Mouse (Mus musculus) embryonic facial prominence, embryonic 10.5 days (tissue): ENCODE results near the gene Ctsw. TPM values are rescaled to one million over a fixed set of nuclear protein-coding genes. Genes with fewer than 3 reads are reported as not detected.

Source experiments
- DNase-seq: peaks from one replicate; pipeline ENCODE4 v3.0.0-alpha.2; 2017; ENCODE audit warnings: low spot score
- H3K27ac ChIP-seq: fragments of 300-500 bp; sonication (generic); replicated peaks from 2 replicates; pipeline ENCODE4 v1.5.1; 2016; ENCODE audit warnings: mild to moderate bottlenecking
- H3K27me3 ChIP-seq: fragments of 300-500 bp; sonication (generic); replicated peaks from 2 replicates; pipeline ENCODE4 v1.6.1; 2016; ENCODE audit warnings: low read depth, mild to moderate bottlenecking; ENCODE audit not compliant: poor library complexity, severe bottlenecking
- H3K36me3 ChIP-seq: fragments of 300-500 bp; sonication (generic); replicated peaks from 2 replicates; pipeline ENCODE4 v1.6.1; 2016; ENCODE audit warnings: mild to moderate bottlenecking, moderate library complexity
- H3K4me1 ChIP-seq: fragments of 300-500 bp; sonication (generic); 2 replicates; pipeline ENCODE4 v1.6.1; 2016
- H3K4me3 ChIP-seq: fragments of 300-500 bp; sonication (generic); 2 replicates; pipeline ENCODE4 v1.5.1; 2016; ENCODE audit warnings: mild to moderate bottlenecking, moderate library complexity
- H3K9me3 ChIP-seq: fragments of 300-500 bp; sonication (generic); 2 replicates; pipeline ENCODE4 v1.6.1; 2016; ENCODE audit warnings: mild to moderate bottlenecking
- WGBS: fragments of 180-500 bp; shearing (Covaris S2); methylation state at CpG from one replicate; pipeline ENCODE4 v1.1.7; 2016; 5-methylcytosine and 5-hydroxymethylcytosine counted together
- polyA plus RNA-seq: library from polyadenylated mRNA; unstranded; fragments of >200 nt; fragmentation: Nextera tagmentation; extraction: Ambion mirVana; gene quantifications from 2 replicates; pipeline ENCODE4 v1.2.1, GENCODE M21; 2016

Gene Ctsw
- polyA plus RNA-seq, 1 experiment from 2014 or later = 1.1 TPM

DNA sequence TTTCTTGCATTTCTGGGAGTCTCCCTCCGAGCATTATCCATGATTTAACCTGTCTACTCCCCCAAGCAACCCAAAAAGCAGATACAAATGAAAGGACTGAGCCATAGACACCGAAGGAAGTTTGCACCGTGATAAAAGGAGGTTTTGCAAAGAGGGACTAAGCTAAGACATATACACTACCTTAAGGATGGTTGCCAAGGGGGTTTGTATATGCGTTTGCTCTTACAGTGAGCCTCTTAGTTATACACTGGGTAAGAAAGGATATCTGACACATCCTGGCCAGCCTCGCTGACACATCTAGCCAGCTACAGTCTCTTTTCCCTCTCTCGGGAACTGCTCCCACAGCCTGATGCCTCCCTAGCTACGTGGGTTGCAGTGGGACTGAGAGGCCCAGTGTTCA, 34.4 kb downstream of the Ctsw start:
- H3K27me3 ChIP-seq = peaks cover 7% of the 10 kb centered on the region; the same call in 1 of the 2 replicates
- H3K4me3 ChIP-seq = peak overlapping the region; percentile 53
- peaks cover 3% of the 10 kb centered on the region; the same call in 1 of the 2 replicates for H3K36me3 ChIP-seq
- peaks cover 30% of the 10 kb centered on the region for H3K4me1 ChIP-seq
- H3K9me3 ChIP-seq = no peaks in the 10 kb centered on the region
- no peak for DNase-seq
- H3K27ac ChIP-seq = peak overlapping the region; percentile 84
- 70% methylated on average over 7 of the region's 7 CpGs for whole genome bisulfite sequencing

DNA sequence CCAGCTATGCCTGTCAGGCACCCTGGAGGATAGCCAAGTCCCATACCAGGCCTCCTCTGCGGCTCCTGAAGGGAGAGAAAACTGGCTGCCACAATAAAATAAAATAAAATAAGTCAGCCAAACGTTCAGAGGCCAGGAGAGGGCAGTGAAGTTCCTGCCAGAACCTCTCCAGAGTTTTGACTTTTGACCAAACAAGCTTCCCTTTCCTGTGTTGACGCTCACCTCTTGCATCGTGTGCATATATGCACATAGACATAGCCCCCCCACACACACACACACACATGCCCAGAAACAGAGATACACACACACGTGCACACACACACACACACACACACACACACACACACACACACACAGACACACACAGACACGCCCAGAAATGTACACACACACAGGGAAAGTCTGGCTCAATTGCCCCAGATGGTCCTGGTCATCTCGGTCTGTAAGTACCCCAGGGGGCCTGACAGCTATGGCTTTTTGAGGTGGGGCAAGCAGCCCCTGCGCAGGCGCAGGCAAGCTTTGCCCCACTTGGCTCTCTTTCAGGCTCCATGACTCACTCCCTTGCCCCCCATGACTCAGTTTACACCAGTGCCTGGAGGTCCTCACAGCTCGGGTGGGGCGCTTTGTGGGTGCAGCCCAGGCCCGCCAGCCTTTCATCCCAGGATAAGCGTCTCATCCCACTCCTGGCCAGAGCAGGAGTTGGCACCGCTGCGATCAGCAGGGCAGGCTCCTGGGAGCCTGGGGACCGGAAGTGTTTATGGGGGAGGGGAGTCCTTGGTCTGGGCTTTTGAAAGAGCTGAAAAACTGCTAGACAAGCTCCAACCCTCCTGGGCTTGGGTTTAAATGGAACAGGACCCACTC, 35.1 kb downstream of the Ctsw start:
- WGBS = 11% methylated on average over 16 of the region's 16 CpGs
- peaks cover 11% of the 10 kb centered on the region for H3K36me3 ChIP-seq
- peaks cover 30% of the 10 kb centered on the region for H3K4me1 ChIP-seq
- H3K27ac ChIP-seq = peak overlapping the region; percentile 84
- no peaks in the 10 kb centered on the region for H3K9me3 ChIP-seq
- peaks cover 7% of the 10 kb centered on the region; the same call in 1 of the 2 replicates for H3K27me3 ChIP-seq
- peak overlapping the region; percentile 53 for H3K4me3 ChIP-seq
- DNase-seq = peak; percentile 65

DNA sequence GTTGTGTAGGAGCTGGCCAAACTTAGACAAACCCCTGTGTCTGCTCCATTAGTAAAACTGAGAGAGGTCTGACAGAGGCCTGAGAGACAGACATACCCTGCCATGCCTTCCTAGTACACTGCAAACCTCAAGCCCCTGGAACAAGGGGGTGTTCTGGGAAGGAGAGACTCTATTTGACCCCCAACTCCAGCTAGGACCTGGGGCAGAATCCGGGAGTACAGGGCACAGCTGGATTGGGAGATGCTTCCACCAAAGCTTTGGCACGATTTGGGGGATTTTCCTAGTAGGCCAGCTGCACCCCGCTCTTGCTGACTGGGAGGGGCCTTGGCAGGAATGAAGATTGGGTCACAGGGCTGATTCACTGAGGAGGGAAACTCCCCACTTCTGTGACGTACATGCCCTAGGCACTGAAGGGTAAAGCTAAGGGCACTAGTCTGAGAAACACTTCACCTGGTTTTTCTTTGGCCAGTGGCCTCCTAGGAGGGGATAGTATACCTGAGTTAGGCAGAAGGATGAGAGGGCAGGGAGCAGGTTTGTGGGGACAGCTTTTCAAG, 36.3 kb downstream of the Ctsw start:
- H3K36me3 ChIP-seq = peaks cover 20% of the 10 kb centered on the region
- WGBS = 78% methylated on average over 4 of the region's 4 CpGs
- H3K4me3 ChIP-seq = no peak overlapping the region
- H3K27me3 ChIP-seq = 0 out of 2 replicates have a peak, but pooled peaks cover 2% of the 10 kb centered on the region
- DNase-seq = no peak
- H3K27ac ChIP-seq = no peak overlapping the region
- no peaks in the 10 kb centered on the region for H3K9me3 ChIP-seq
- H3K4me1 ChIP-seq = peaks cover 35% of the 10 kb centered on the region

DNA sequence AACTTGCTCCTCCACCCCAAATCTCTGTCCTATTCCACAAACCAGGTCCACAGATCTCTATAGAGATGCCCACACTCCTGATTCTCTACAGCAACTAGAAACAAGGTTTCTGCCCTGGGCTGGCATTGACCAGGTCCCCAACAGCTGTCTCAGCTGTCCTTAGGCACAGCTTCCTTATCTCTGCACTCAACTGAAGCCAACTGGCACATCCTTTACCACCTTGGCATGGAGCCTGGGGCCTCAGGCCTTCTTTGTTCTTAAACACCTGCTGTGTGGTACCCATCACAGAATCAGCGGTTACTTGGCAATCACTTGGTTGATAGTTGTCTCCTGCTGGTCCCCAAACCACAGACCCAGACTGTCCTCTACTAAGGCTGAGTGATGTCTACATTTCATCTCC, 37.9 kb downstream of the Ctsw start:
- DNase-seq = no peak
- Histone ChIP-seq H3K36me3 (peaks cover 31% of the 10 kb centered on the region), H3K4me3 (no peak overlapping the region), H3K27me3 (no peaks in the 10 kb centered on the region), H3K9me3 (no peaks in the 10 kb centered on the region), H3K4me1 (peaks cover 49% of the 10 kb centered on the region), H3K27ac (no peak overlapping the region)
- 89% methylated on average over 1 of the region's 1 CpGs for whole genome bisulfite sequencing

DNA sequence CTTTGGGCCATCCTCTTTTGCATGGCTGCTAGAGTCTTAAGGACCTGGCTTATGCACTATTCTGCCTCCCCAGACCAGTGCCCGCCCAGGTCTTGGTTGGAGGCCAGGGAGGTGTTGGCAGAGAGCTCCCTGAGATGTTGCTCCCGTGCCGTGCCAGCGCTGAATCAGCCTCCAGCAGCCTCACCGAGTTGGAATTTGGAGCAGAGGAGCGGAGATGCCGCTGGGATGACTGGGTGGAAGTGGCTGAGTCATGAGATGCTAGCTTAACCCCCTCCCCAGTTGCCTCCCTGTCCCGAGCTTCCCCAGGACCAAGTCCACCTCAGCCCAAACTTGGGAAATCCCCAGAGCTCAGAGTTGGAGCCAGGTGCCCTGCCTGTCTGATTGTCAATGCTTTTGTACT, 38.5 kb downstream of the Ctsw start:
- WGBS = 73% methylated on average over 8 of the region's 8 CpGs
- H3K4me3 ChIP-seq = no peak overlapping the region
- peaks cover 47% of the 10 kb centered on the region for H3K4me1 ChIP-seq
- no peaks in the 10 kb centered on the region for H3K27me3 ChIP-seq
- no peak for DNase-seq
- no peak overlapping the region for H3K27ac ChIP-seq
- peaks cover 31% of the 10 kb centered on the region for H3K36me3 ChIP-seq
- H3K9me3 ChIP-seq = no peaks in the 10 kb centered on the region

DNA sequence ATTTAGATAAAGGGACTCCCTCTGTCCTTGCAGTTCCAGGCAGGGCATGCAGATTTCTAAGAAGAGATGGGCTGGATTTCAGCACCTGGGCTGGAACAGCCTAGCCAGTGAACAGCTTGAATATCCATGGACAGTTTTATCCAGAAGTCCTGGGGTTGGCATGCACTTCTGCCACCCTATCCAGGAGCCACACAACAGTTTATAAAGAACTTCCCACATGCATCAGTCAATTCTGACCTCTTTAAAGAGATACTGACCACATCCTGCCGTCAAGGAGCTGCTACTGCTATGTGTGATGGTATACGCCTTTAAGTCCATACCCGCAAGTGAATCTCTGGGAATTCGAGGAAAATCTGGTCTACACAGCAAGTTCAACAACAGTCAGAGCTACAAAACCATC, 39.1 kb downstream of the Ctsw start:
- H3K27ac ChIP-seq = no peak overlapping the region
- DNase-seq = no peak
- H3K4me1 ChIP-seq = peaks cover 41% of the 10 kb centered on the region
- no peaks in the 10 kb centered on the region for H3K27me3 ChIP-seq
- 87% methylated on average over 4 of the region's 4 CpGs for WGBS
- H3K9me3 ChIP-seq = no peaks in the 10 kb centered on the region
- H3K36me3 ChIP-seq = peaks cover 31% of the 10 kb centered on the region
- no peak overlapping the region for H3K4me3 ChIP-seq

DNA sequence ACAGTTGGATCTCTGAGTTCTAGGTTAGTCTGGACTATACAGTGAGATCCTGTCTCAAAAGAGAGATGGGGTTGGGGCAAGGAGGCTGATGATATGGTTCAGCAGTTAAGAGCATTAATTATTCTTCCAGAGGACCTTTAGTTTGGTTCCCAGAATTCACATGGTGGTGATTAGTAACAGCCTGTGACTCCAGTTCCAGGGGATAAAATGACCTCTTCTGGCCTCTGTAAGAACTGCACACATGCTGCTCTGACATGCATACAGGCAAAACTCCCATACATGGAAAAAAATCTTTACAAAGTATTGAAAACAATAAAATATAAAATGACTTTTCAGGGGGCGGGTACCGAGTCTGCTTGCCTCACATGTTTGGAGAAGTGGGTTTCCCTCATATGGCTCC, 40.2 kb downstream of the Ctsw start:
- Histone ChIP-seq H3K4me3 (no peak overlapping the region), H3K36me3 (peaks cover 37% of the 10 kb centered on the region), H3K27me3 (no peaks in the 10 kb centered on the region), H3K9me3 (no peaks in the 10 kb centered on the region), H3K27ac (no peak overlapping the region), H3K4me1 (peaks cover 41% of the 10 kb centered on the region)
- 90% methylated on average over 2 of the region's 2 CpGs for WGBS
- DNase-seq = no peak

DNA sequence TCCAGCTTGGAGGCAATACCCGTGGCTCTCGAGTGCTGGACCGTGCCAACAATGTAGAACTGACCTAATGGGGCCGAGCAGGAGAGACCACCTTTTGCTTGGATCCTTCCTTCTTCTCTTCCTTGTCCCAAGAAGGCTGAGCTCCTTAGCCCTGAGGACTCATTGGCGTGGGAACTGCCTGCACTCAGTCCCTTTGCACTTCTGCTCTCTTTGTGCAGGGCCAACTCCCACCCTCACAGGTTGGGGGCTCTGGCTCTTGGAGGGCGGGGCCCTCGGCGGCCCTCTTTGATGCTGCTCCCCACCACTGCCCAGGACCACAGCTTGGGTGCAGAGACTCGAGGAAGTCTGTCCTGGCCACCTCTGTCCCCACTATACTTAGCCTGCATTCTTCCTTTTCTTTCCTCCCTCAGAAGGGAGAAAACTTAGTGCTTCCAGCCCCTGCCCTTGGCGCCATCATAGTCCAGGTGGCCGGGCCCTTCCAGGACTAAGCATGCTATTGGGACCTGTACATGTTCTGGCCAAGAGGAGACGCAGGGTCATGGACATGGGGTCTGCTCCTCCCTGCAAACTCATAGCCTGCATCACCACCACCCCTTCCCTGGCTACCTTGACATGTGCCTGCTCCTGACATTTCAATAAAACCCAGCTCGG, 41.5 kb downstream of the Ctsw start:
- no peak for DNase-seq
- WGBS = 92% methylated on average over 13 of the region's 13 CpGs
- H3K27ac ChIP-seq = peak overlapping the region; percentile 97; the same call in 1 of the 2 replicates
- peaks cover 50% of the 10 kb centered on the region for H3K36me3 ChIP-seq
- H3K27me3 ChIP-seq = no peaks in the 10 kb centered on the region
- H3K9me3 ChIP-seq = no peaks in the 10 kb centered on the region
- peaks cover 43% of the 10 kb centered on the region for H3K4me1 ChIP-seq
- H3K4me3 ChIP-seq = peak overlapping the region; percentile 89; the same call in 1 of the 2 replicates

DNA sequence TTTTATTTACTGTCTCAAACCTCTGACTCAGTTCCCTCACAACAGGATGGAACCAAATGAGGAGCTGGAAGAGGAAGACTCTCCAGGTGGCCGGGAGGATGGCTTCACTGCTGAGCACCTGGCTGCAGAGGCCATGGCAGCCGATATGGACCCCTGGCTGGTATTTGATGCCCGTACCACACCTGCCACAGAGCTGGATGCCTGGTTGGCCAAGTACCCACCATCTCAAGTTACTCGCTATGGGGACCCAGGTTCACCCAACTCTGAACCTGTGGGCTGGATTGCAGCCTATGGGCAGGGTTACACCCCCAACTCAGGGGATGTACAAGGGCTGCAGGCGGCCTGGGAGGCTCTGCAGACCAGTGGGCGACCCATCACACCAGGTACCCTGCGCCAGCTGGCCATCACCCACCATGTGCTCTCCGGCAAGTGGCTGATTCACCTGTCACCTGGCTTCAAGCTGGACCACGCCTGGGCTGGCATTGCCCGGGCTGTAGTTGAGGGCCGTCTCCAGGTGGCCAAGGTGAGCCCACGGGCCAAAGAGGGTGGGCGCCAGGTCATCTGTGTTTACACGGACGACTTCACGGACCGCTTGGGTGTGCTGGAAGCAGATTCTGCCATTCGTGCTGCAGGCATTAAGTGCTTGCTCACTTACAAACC, 42.3 kb downstream of the Ctsw start:
- Histone ChIP-seq H3K36me3 (peaks cover 58% of the 10 kb centered on the region), H3K4me3 (peak overlapping the region; percentile 89), H3K9me3 (no peaks in the 10 kb centered on the region), H3K27me3 (no peaks in the 10 kb centered on the region), H3K4me1 (peaks cover 38% of the 10 kb centered on the region), H3K27ac (peak overlapping the region; percentile 97)
- WGBS = 92% methylated on average over 18 of the region's 18 CpGs
- no peak for DNase-seq

DNA sequence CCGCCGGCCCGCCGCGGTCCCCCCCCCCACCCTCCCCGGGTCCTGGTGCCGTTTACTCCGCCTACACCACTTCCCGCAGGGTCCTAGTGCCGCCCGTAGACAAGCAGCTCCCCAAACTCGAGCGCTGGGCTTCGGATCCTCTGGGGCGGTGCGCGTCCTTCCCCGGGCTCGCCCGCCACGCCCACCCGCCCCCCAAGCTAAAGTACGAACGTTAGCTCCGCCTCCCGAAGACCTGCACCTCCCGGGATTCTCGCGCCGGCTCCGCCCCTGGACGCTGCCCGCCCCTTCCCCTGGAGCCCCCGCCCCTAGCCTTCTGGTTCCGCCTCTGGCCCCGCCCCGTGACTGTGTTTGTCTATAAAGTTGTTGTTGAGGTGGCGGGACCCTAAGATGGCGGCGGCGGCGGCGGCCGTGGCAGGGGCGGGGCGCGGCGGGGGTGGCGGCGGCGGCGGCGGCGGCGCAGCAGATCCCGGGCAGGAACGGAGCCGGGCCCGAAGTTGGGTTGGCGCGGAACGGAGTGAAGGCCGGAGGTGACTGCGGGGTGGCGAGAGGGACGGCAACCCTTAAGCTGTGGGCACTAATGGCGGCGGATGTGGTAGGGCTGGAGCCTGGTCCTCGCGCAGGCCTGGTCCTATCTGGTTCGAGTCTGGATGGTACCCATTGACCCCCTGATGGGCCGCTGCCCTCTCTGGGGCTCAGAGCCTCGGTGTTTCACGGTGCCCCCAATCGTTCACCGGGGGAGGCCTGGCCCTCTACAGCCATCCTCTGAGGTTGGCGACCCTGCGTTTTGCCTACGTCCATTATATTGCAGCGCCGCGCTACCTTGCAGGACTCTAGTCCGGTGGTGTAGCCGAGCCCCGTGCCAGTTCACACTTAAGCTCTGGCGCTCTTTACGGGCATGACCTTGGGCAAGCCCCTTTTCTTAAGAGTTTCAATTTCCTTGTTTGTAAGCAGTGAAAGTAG, 43.2 kb downstream of the Ctsw start, which contains the start of the genes Drap1 and AI837181:
Gene Drap1 (minus strand): TSS at position 198 of the 960 bp plus-strand sequence.
Gene AI837181 (plus strand): TSS at position 363 of the 960 bp plus-strand sequence.
- no peaks in the 10 kb centered on the region for H3K9me3 ChIP-seq
- H3K36me3 ChIP-seq = peaks cover 67% of the 10 kb centered on the region

DNA sequence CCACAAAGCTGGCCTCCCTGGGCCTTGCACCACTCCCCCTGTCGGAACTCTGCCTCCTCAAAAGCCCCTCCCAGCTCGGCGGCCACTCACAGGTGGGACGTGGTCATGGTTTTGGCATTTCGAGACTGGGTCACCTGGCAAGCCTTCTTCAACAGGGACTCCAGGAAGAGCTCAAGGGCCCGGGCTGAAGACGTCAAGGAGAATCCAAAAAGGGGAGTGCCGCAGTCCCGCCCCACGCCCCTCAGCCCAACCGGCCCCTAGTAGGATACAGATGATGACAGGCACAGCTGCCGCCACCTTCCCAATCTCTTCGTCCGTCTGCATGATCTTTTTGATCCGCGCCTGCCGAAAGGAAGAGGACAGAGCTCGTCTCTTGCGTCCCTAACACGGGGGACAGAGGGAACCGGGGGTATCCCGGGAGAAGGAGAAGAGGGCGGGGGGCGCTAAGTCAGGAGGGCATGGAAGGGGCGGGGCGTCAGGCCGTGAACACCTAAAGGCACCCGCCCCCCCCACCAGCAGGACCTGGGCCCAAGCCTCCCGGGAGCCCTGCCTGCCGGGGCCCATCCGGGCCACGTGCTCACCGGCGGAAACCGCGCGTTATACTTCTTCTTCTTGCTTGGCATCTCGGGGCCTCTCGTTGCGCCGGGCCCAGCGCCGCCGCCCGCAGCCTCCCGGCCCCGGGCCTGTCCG, 44.1 kb downstream of the Ctsw start:
- peaks cover 74% of the 10 kb centered on the region for H3K36me3 ChIP-seq
- peak overlapping the region; percentile 97 for H3K27ac ChIP-seq
- H3K4me3 ChIP-seq = peak overlapping the region; percentile 89
- no peaks in the 10 kb centered on the region for H3K27me3 ChIP-seq
- under 1% methylated on average over 48 of the region's 48 CpGs for WGBS
- H3K4me1 ChIP-seq = peaks cover 38% of the 10 kb centered on the region
- no peak for DNase-seq
- no peaks in the 10 kb centered on the region for H3K9me3 ChIP-seq

More for the DNA sequence above, 43.2 kb downstream of the Ctsw start, which contains the start of the genes Drap1 and AI837181:
- no peaks in the 10 kb centered on the region for H3K27me3 ChIP-seq
- WGBS = under 1% methylated on average over 76 of the region's 87 CpGs
- peak within 1 kb of the TSS; percentile 89 for H3K4me3 ChIP-seq
- H3K4me1 ChIP-seq = peaks cover 38% of the 10 kb centered on the region
- peak within 1 kb of the TSS; percentile 97 for H3K27ac ChIP-seq
- DNase-seq = peak; percentile 99
